Mouse (Mus musculus): ENCODE data around the gene Aldh1a2. TPM values are rescaled to one million over a fixed set of nuclear protein-coding genes. Genes with fewer than 3 reads are reported as not detected.

The Aldh1a2 gene
- polyA plus RNA-seq, 1 experiment from 2014 or later, result 77.7 TPM

- no peak overlapping the region for H3K4me3 ChIP-seq
- no peak overlapping the region for H3K4me2 ChIP-seq
- H3K27ac ChIP-seq (replicated peaks), result no peak overlapping the region
- no peak for ATAC-seq (ENCODE audit: low read depth)
- H3K9me3 ChIP-seq, result no peaks in the 10 kb centered on the region
- peaks cover 5% of the 10 kb centered on the region; the same call in 1 of the 2 replicates for H3K4me1 ChIP-seq (replicated peaks)
- H3K27me3 ChIP-seq, result no peaks in the 10 kb centered on the region
- H3K9ac ChIP-seq, result no peak overlapping the region
- H3K36me3 ChIP-seq, result no peaks in the 10 kb centered on the region
Measured at GRCm38 (mm10) chr9:71185285-71185684, 30.3 kb upstream of the Aldh1a2 start.

- Histone ChIP-seq H3K9ac (no peak overlapping the region), H3K36me3 (no peaks in the 10 kb centered on the region), H3K27ac (replicated peaks) (no peak overlapping the region), H3K4me1 (replicated peaks) (peaks cover 5% of the 10 kb centered on the region; the same call in 1 of the 2 replicates), H3K27me3 (no peaks in the 10 kb centered on the region), H3K4me3 (no peak overlapping the region), H3K4me2 (no peak overlapping the region), H3K9me3 (no peaks in the 10 kb centered on the region)
- ATAC-seq (ENCODE audit: low read depth), result no peak
- WGBS, result 90% methylated on average over 2 of the region's 2 CpGs
Measured at GRCm38 (mm10) chr9:71185823-71186222, 29.8 kb upstream of the Aldh1a2 start.

GRCm38 (mm10) chr9:71187396-71187795 lies 28.2 kb upstream of the Aldh1a2 start:
- Histone ChIP-seq H3K27me3 (no peaks in the 10 kb centered on the region), H3K4me3 (no peak overlapping the region), H3K9ac (no peak overlapping the region), H3K4me2 (no peak overlapping the region), H3K27ac (replicated peaks) (no peak overlapping the region), H3K36me3 (no peaks in the 10 kb centered on the region), H3K9me3 (no peaks in the 10 kb centered on the region), H3K4me1 (replicated peaks) (peaks cover 5% of the 10 kb centered on the region; the same call in 1 of the 2 replicates)
- WGBS, result 92% methylated on average over 7 of the region's 7 CpGs
- no peak for ATAC-seq (ENCODE audit: low read depth)

- WGBS, result 10% methylated on average over 12 of the region's 12 CpGs
- peak; percentile 80 for ATAC-seq (ENCODE audit: low read depth)
Measured at GRCm38 (mm10) chr9:71188647-71189415, 26.8 kb upstream of the Aldh1a2 start.

GRCm38 (mm10) chr9:71198826-71199225 lies 16.8 kb upstream of the Aldh1a2 start:
- H3K27me3 ChIP-seq, result no peaks in the 10 kb centered on the region
- H3K4me2 ChIP-seq, result no peak overlapping the region
- H3K9me3 ChIP-seq, result no peaks in the 10 kb centered on the region
- no peaks in the 10 kb centered on the region for H3K36me3 ChIP-seq
- no peaks in the 10 kb centered on the region for H3K4me1 ChIP-seq (replicated peaks)
- H3K9ac ChIP-seq, result no peak overlapping the region
- H3K4me3 ChIP-seq, result no peak overlapping the region
- WGBS, result 86% methylated on average over 5 of the region's 5 CpGs
- ATAC-seq (ENCODE audit: low read depth), result no peak
- no peak overlapping the region for H3K27ac ChIP-seq (replicated peaks)

More at GRCm38 (mm10) chr9:71188647-71189415, 26.8 kb upstream of the Aldh1a2 start:
- H3K27me3 ChIP-seq, result no peaks in the 10 kb centered on the region
- H3K9me3 ChIP-seq, result no peaks in the 10 kb centered on the region
- peak overlapping the region; percentile 49; the same call in 1 of the 2 replicates for H3K9ac ChIP-seq
- peaks cover 5% of the 10 kb centered on the region; the same call in 1 of the 2 replicates for H3K4me1 ChIP-seq (replicated peaks)
- peak overlapping the region; percentile 46 for H3K4me2 ChIP-seq
- no peak overlapping the region for H3K4me3 ChIP-seq
- H3K27ac ChIP-seq (replicated peaks), result no peak overlapping the region
- no peaks in the 10 kb centered on the region for H3K36me3 ChIP-seq

GRCm38 (mm10) chr9:71202265-71202664 lies 13.3 kb upstream of the Aldh1a2 start:
- Histone ChIP-seq H3K9ac (no peak overlapping the region), H3K27ac (replicated peaks) (no peak overlapping the region), H3K36me3 (no peaks in the 10 kb centered on the region), H3K27me3 (no peaks in the 10 kb centered on the region), H3K4me1 (replicated peaks) (no peaks in the 10 kb centered on the region), H3K4me3 (no peak overlapping the region), H3K4me2 (no peak overlapping the region), H3K9me3 (no peaks in the 10 kb centered on the region)
- WGBS, result 78% methylated on average over 4 of the region's 4 CpGs
- ATAC-seq (ENCODE audit: low read depth), result no peak

- no peak overlapping the region for H3K4me3 ChIP-seq
- H3K9me3 ChIP-seq, result no peaks in the 10 kb centered on the region
- no peak overlapping the region for H3K4me2 ChIP-seq
- H3K27ac ChIP-seq (replicated peaks), result no peak overlapping the region
- H3K36me3 ChIP-seq, result no peaks in the 10 kb centered on the region
- no peak overlapping the region for H3K9ac ChIP-seq
- H3K4me1 ChIP-seq (replicated peaks), result no peaks in the 10 kb centered on the region
- 66% methylated on average over 3 of the region's 3 CpGs for WGBS
- ATAC-seq (ENCODE audit: low read depth), result no peak
- H3K27me3 ChIP-seq, result peaks cover 52% of the 10 kb centered on the region
Measured at GRCm38 (mm10) chr9:71209299-71209698, 6.3 kb upstream of the Aldh1a2 start.

GRCm38 (mm10) chr9:71210870-71211269 lies 4.7 kb upstream of the Aldh1a2 start:
- WGBS, result 12% methylated on average over 2 of the region's 2 CpGs
- Histone ChIP-seq H3K9me3 (no peaks in the 10 kb centered on the region), H3K27ac (replicated peaks) (no peak overlapping the region), H3K4me2 (no peak overlapping the region), H3K4me3 (no peak overlapping the region), H3K4me1 (replicated peaks) (peaks cover 8% of the 10 kb centered on the region), H3K36me3 (no peaks in the 10 kb centered on the region), H3K9ac (no peak overlapping the region), H3K27me3 (peaks cover 67% of the 10 kb centered on the region)
- ATAC-seq (ENCODE audit: low read depth), result no peak

GRCm38 (mm10) chr9:71213636-71214035 lies 2.0 kb upstream of the Aldh1a2 start:
- no peak overlapping the region for H3K27ac ChIP-seq (replicated peaks)
- no peak overlapping the region for H3K9ac ChIP-seq
- H3K36me3 ChIP-seq, result no peaks in the 10 kb centered on the region
- no peak overlapping the region for H3K4me2 ChIP-seq
- H3K27me3 ChIP-seq, result peaks cover 88% of the 10 kb centered on the region
- H3K4me3 ChIP-seq, result no peak overlapping the region
- H3K9me3 ChIP-seq, result no peaks in the 10 kb centered on the region
- H3K4me1 ChIP-seq (replicated peaks), result peaks cover 18% of the 10 kb centered on the region
- 35% methylated on average over 4 of the region's 4 CpGs for WGBS
- no peak for ATAC-seq (ENCODE audit: low read depth)

- H3K9me3 ChIP-seq, result no peaks in the 10 kb centered on the region
- under 1% methylated on average over 57 of the region's 57 CpGs for WGBS
- H3K27me3 ChIP-seq, result peaks cover 93% of the 10 kb centered on the region
- H3K4me1 ChIP-seq (replicated peaks), result peaks cover 18% of the 10 kb centered on the region
- H3K9ac ChIP-seq, result peak overlapping the region; percentile 44
- peak; percentile 41; the same call in 1 of the 2 replicates for ATAC-seq (ENCODE audit: low read depth)
- no peaks in the 10 kb centered on the region for H3K36me3 ChIP-seq
- peak overlapping the region; percentile 59 for H3K4me2 ChIP-seq
- peak overlapping the region; percentile 35 for H3K4me3 ChIP-seq
- no peak overlapping the region for H3K27ac ChIP-seq (replicated peaks)
Measured at GRCm38 (mm10) chr9:71216036-71216995, 727 bp downstream of the Aldh1a2 start.

- no peak overlapping the region for H3K27ac ChIP-seq (replicated peaks)
- H3K4me1 ChIP-seq (replicated peaks), result peaks cover 18% of the 10 kb centered on the region
- no peaks in the 10 kb centered on the region for H3K9me3 ChIP-seq
- 1% methylated on average over 20 of the region's 20 CpGs for WGBS
- H3K4me3 ChIP-seq, result peak overlapping the region; percentile 35
- H3K9ac ChIP-seq, result no peak overlapping the region
- no peaks in the 10 kb centered on the region for H3K36me3 ChIP-seq
- peak overlapping the region; percentile 59 for H3K4me2 ChIP-seq
- no peak for ATAC-seq (ENCODE audit: low read depth)
- H3K27me3 ChIP-seq, result peaks cover 94% of the 10 kb centered on the region
Measured at GRCm38 (mm10) chr9:71216996-71217792, 1.6 kb downstream of the Aldh1a2 start.
